ENCODE assay signal across 29 mouse cellular contexts in genomic region chr4:115863352-115863751, GRCm38 (mm10). TPM values are rescaled to one million over a fixed set of nuclear protein-coding genes. Genes with fewer than 3 reads are reported as not detected.
DNase-seq lines count a peak whose midpoint lies in the region; ATAC-seq lines count a peak whose summit lies in the region.
"Had no signal": no experiment of that assay in that cellular context is flagged by ENCODE, and none has a peak within 500 bp of the region (broad histone marks: within the 10 kb centered on the region; RNA-seq: fewer than 3 reads in every experiment).

No protein-coding gene starts in this region.

- no peak overlapping the region for H3K4me2 ChIP-seq in hindbrain, embryonic 12.5 days (replicated peaks)
- no peak overlapping the region for H3K4me2 ChIP-seq in hindbrain, embryonic 11.5 days (replicated peaks; ENCODE audit: low read depth, low read length)
- H3K4me2 ChIP-seq in limb, embryonic 11.5 days (ENCODE audit: low read depth, severe bottlenecking), result no peak overlapping the region
- H3K4me2 ChIP-seq in neural tube, embryonic 15.5 days, result no peak overlapping the region
- H3K4me2 ChIP-seq: embryonic facial prominence, embryonic 12.5 days; embryonic facial prominence, embryonic 15.5 days; forebrain, embryonic 12.5 days; heart, embryonic 13.5 days; hindbrain, embryonic 14.5 days had no signal

- ATAC-seq in hindbrain, embryonic 12.5 days (ENCODE audit: low FRiP score), result no peak
- no peak for ATAC-seq in hindbrain, embryonic 11.5 days (ENCODE audit: low FRiP score)
- peak; percentile 37; the same call in 1 of the 2 replicates for ATAC-seq in limb, embryonic 11.5 days (ENCODE audit: insufficient number of reproducible peaks, low FRiP score, low TSS enrichment, low read depth)
- ATAC-seq in neural tube, embryonic 15.5 days (ENCODE audit: low FRiP score), result no peak
- ATAC-seq: forebrain, embryonic 16.5 days; hindbrain, postnatal 0 days; inflammation-experienced regulatory T-cells, adult 6 months; Patski had no signal

- H3K9me3 ChIP-seq in hindbrain, embryonic 12.5 days (replicated peaks), result no peaks in the 10 kb centered on the region
- no peaks in the 10 kb centered on the region for H3K9me3 ChIP-seq in hindbrain, embryonic 11.5 days (ENCODE audit: control insufficient read depth, low read length)
- no peaks in the 10 kb centered on the region for H3K9me3 ChIP-seq in embryonic facial prominence, embryonic 10.5 days
- no peaks in the 10 kb centered on the region for H3K9me3 ChIP-seq in limb, embryonic 11.5 days (ENCODE audit: control insufficient read depth, low read length)
- H3K9me3 ChIP-seq in neural tube, embryonic 15.5 days (replicated peaks), result no peaks in the 10 kb centered on the region
- H3K9me3 ChIP-seq: embryonic facial prominence, embryonic 12.5 days; embryonic facial prominence, embryonic 15.5 days; forebrain, embryonic 12.5 days; G1E; heart, embryonic 10.5 days; heart, embryonic 13.5 days had no signal

- DNase-seq in hindbrain, embryonic 11.5 days (ENCODE audit: low spot score), result no peak
- DNase-seq in embryonic facial prominence, embryonic 10.5 days (ENCODE audit: low spot score), result no peak
- peak; percentile 44 for DNase-seq in limb, embryonic 11.5 days (ENCODE audit: low spot score)
- no peak for DNase-seq in cerebellum, postnatal 25 days
- DNase-seq in retina, embryonic 14.5 days (ENCODE audit: low spot score), result no peak
- DNase-seq: adrenal gland, postnatal 10 days; adrenal gland, postnatal 36 days; B cell, adult 2 months; cerebellum, adult 11-12 months; cerebellum, adult 8-10 months; cerebellum, postnatal 10 days; gastrocnemius, postnatal 10 days; gastrocnemius, postnatal 36 days; heart, adult 2 months had no signal

- no peak overlapping the region for H3K4me3 ChIP-seq in hindbrain, embryonic 12.5 days
- no peak overlapping the region for H3K4me3 ChIP-seq in hindbrain, embryonic 11.5 days (ENCODE audit: low read depth, low read length)
- H3K4me3 ChIP-seq in embryonic facial prominence, embryonic 10.5 days, result no peak overlapping the region
- H3K4me3 ChIP-seq in limb, embryonic 11.5 days (ENCODE audit: low read depth, low read length), result no peak overlapping the region
- no peak overlapping the region for H3K4me3 ChIP-seq in neural tube, embryonic 15.5 days (replicated peaks)
- H3K4me3 ChIP-seq: embryonic facial prominence, embryonic 12.5 days; embryonic facial prominence, embryonic 15.5 days; forebrain, embryonic 12.5 days; heart, adult 2 months; heart, embryonic 10.5 days; heart, embryonic 13.5 days had no signal

- peaks cover 31% of the 10 kb centered on the region for H3K36me3 ChIP-seq in hindbrain, embryonic 12.5 days
- H3K36me3 ChIP-seq in hindbrain, embryonic 11.5 days (ENCODE audit: control insufficient read depth, insufficient read depth, low read length), result 0 out of 2 replicates have a peak, but pooled peaks cover 4% of the 10 kb centered on the region
- H3K36me3 ChIP-seq in embryonic facial prominence, embryonic 10.5 days (replicated peaks), result peaks cover 47% of the 10 kb centered on the region
- 0 out of 2 replicates have a peak, but pooled peaks cover 4% of the 10 kb centered on the region for H3K36me3 ChIP-seq in limb, embryonic 11.5 days (ENCODE audit: control insufficient read depth, insufficient read depth, low read length)
- peaks cover 13% of the 10 kb centered on the region; the same call in 1 of the 2 replicates for H3K36me3 ChIP-seq in neural tube, embryonic 15.5 days

- peaks cover 6% of the 10 kb centered on the region; the same call in 1 of the 2 replicates for H3K4me1 ChIP-seq in hindbrain, embryonic 12.5 days
- H3K4me1 ChIP-seq in hindbrain, embryonic 11.5 days (replicated peaks; ENCODE audit: control insufficient read depth, insufficient read depth, low read length), result no peaks in the 10 kb centered on the region
- H3K4me1 ChIP-seq in embryonic facial prominence, embryonic 10.5 days, result peaks cover 19% of the 10 kb centered on the region
- peaks cover 23% of the 10 kb centered on the region for H3K4me1 ChIP-seq in limb, embryonic 11.5 days (ENCODE audit: control insufficient read depth, insufficient read depth, low read length)
- peaks cover 14% of the 10 kb centered on the region for H3K4me1 ChIP-seq in neural tube, embryonic 15.5 days
- H3K4me1 ChIP-seq: embryonic facial prominence, embryonic 15.5 days; forebrain, embryonic 12.5 days; heart, embryonic 10.5 days; heart, embryonic 13.5 days had no signal

- 72% methylated on average over 7 of the region's 7 CpGs for WGBS in hindbrain, embryonic 12.5 days
- 72% methylated on average over 7 of the region's 7 CpGs for WGBS in hindbrain, embryonic 11.5 days
- 63% methylated on average over 7 of the region's 7 CpGs for WGBS in embryonic facial prominence, embryonic 10.5 days
- 17% methylated on average over 7 of the region's 7 CpGs for WGBS in limb, embryonic 11.5 days
- WGBS in neural tube, embryonic 15.5 days, result 37% methylated on average over 7 of the region's 7 CpGs

- no peak overlapping the region for H3K27ac ChIP-seq in hindbrain, embryonic 12.5 days
- no peak overlapping the region for H3K27ac ChIP-seq in hindbrain, embryonic 11.5 days (ENCODE audit: low read depth, low read length)
- H3K27ac ChIP-seq in embryonic facial prominence, embryonic 10.5 days (replicated peaks), result peak overlapping the region; percentile 63
- H3K27ac ChIP-seq in limb, embryonic 11.5 days (replicated peaks; ENCODE audit: low read depth, low read length), result peak overlapping the region; percentile 87
- H3K27ac ChIP-seq in neural tube, embryonic 15.5 days (replicated peaks), result 0 out of 2 replicates have a peak overlapping the region, but pooled peaks have one; percentile 15
- H3K27ac ChIP-seq: embryonic facial prominence, embryonic 12.5 days; embryonic facial prominence, embryonic 15.5 days; forebrain, embryonic 12.5 days; heart, adult 2 months; heart, embryonic 10.5 days; heart, embryonic 13.5 days; hindbrain, embryonic 14.5 days; hindbrain, postnatal 0 days had no signal

- peak overlapping the region; percentile 13; the same call in 1 of the 2 replicates for H3K9ac ChIP-seq in hindbrain, embryonic 12.5 days
- no peak overlapping the region for H3K9ac ChIP-seq in hindbrain, embryonic 11.5 days (ENCODE audit: low read depth, low read length)
- H3K9ac ChIP-seq in limb, embryonic 11.5 days (ENCODE audit: low read length), result no peak overlapping the region
- H3K9ac ChIP-seq in neural tube, embryonic 15.5 days (replicated peaks), result no peak overlapping the region
- H3K9ac ChIP-seq: embryonic facial prominence, embryonic 12.5 days; embryonic facial prominence, embryonic 15.5 days; forebrain, embryonic 12.5 days; heart, embryonic 13.5 days; hindbrain, embryonic 14.5 days had no signal

- H3K27me3 ChIP-seq in hindbrain, embryonic 12.5 days, result no peaks in the 10 kb centered on the region
- no peaks in the 10 kb centered on the region for H3K27me3 ChIP-seq in hindbrain, embryonic 11.5 days (ENCODE audit: control insufficient read depth, insufficient read depth, low read length)
- H3K27me3 ChIP-seq in embryonic facial prominence, embryonic 10.5 days (replicated peaks; ENCODE audit: low read depth, poor library complexity, severe bottlenecking), result no peaks in the 10 kb centered on the region
- H3K27me3 ChIP-seq in limb, embryonic 11.5 days (ENCODE audit: control insufficient read depth, insufficient read depth, low read length), result no peaks in the 10 kb centered on the region
- H3K27me3 ChIP-seq in neural tube, embryonic 15.5 days (replicated peaks), result no peaks in the 10 kb centered on the region
- H3K27me3 ChIP-seq: CH12.LX; embryonic facial prominence, embryonic 12.5 days; embryonic facial prominence, embryonic 15.5 days; heart, embryonic 13.5 days; Patski had no signal

RNA-seq across cellular contexts. Expression of gene Kncn, which starts 20.8 kb away (rescaled TPM):
- polyA plus RNA-seq in hindbrain, embryonic 12.5 days (2016; fragmentation: Nextera tagmentation; extraction: Ambion mirVana), result not detected in 2 replicates
- polyA plus RNA-seq in hindbrain, embryonic 11.5 days (2014; fragmentation: Nextera tagmentation; extraction: Ambion mirVana), result not detected in 2 replicates
- polyA plus RNA-seq in embryonic facial prominence, embryonic 10.5 days (2016; fragmentation: Nextera tagmentation; extraction: Ambion mirVana), result not detected in 2 replicates
- 0.27 TPM in 1 of 2 replicates, not detected in the other for polyA plus RNA-seq in limb, embryonic 11.5 days (2014; fragmentation: Nextera tagmentation; extraction: Ambion mirVana)
- polyA plus RNA-seq in neural tube, embryonic 15.5 days (2015; fragmentation: Nextera tagmentation; extraction: Ambion mirVana), result 0.12 and 0.19 TPM in 2 replicates
- polyA plus RNA-seq: embryonic facial prominence, embryonic 12.5 days; embryonic facial prominence, embryonic 15.5 days; forebrain, embryonic 12.5 days; G1E; heart, adult 2 months; heart, embryonic 10.5 days; heart, embryonic 13.5 days; heart, embryonic 16.5 days; inflammation-experienced regulatory T-cells, adult 6 months; Patski had no signal

RNA-seq across cellular contexts. Expression of gene Mknk1, which starts 24.4 kb away (rescaled TPM):
- polyA plus RNA-seq in hindbrain, embryonic 12.5 days (2016; fragmentation: Nextera tagmentation; extraction: Ambion mirVana), result 28.0 and 30.8 TPM in 2 replicates
- 15.5 and 19.3 TPM in 2 replicates for polyA plus RNA-seq in hindbrain, embryonic 11.5 days (2014; fragmentation: Nextera tagmentation; extraction: Ambion mirVana)
- polyA plus RNA-seq in embryonic facial prominence, embryonic 10.5 days (2016; fragmentation: Nextera tagmentation; extraction: Ambion mirVana), result 23.0 and 23.6 TPM in 2 replicates
- 23.2 and 26.1 TPM in 2 replicates for polyA plus RNA-seq in limb, embryonic 11.5 days (2014; fragmentation: Nextera tagmentation; extraction: Ambion mirVana)
- 25.3 and 30.3 TPM in 2 replicates for polyA plus RNA-seq in neural tube, embryonic 15.5 days (2015; fragmentation: Nextera tagmentation; extraction: Ambion mirVana)

RNA-seq across cellular contexts. Expression of gene 6430628N08Rik, which starts 27.1 kb away (rescaled TPM):
- 0.17 TPM in 1 of 2 replicates, not detected in the other for polyA plus RNA-seq in hindbrain, embryonic 12.5 days (2016; fragmentation: Nextera tagmentation; extraction: Ambion mirVana)
- not detected in 2 replicates for polyA plus RNA-seq in hindbrain, embryonic 11.5 days (2014; fragmentation: Nextera tagmentation; extraction: Ambion mirVana)
- 0.09 TPM in 1 of 2 replicates, not detected in the other for polyA plus RNA-seq in embryonic facial prominence, embryonic 10.5 days (2016; fragmentation: Nextera tagmentation; extraction: Ambion mirVana)
- polyA plus RNA-seq in limb, embryonic 11.5 days (2014; fragmentation: Nextera tagmentation; extraction: Ambion mirVana), result 0.27 and 0.44 TPM in 2 replicates
- 1.2 and 1.3 TPM in 2 replicates for polyA plus RNA-seq in neural tube, embryonic 15.5 days (2015; fragmentation: Nextera tagmentation; extraction: Ambion mirVana)
- polyA plus RNA-seq: embryonic facial prominence, embryonic 12.5 days; forebrain, embryonic 12.5 days; G1E; heart, adult 2 months; heart, embryonic 10.5 days; heart, embryonic 13.5 days; heart, embryonic 16.5 days; hindbrain, embryonic 14.5 days; inflammation-experienced regulatory T-cells, adult 6 months; Patski had no signal

RNA-seq across cellular contexts. Expression of gene Mob3c, which starts 35.5 kb away (rescaled TPM):
- polyA plus RNA-seq in hindbrain, embryonic 12.5 days (2016; fragmentation: Nextera tagmentation; extraction: Ambion mirVana), result 5.0 and 6.7 TPM in 2 replicates
- polyA plus RNA-seq in hindbrain, embryonic 11.5 days (2014; fragmentation: Nextera tagmentation; extraction: Ambion mirVana), result 3.3 and 4.6 TPM in 2 replicates
- polyA plus RNA-seq in embryonic facial prominence, embryonic 10.5 days (2016; fragmentation: Nextera tagmentation; extraction: Ambion mirVana), result 2.8 and 3.5 TPM in 2 replicates
- polyA plus RNA-seq in limb, embryonic 11.5 days (2014; fragmentation: Nextera tagmentation; extraction: Ambion mirVana), result 5.8 and 6.0 TPM in 2 replicates
- polyA plus RNA-seq in neural tube, embryonic 15.5 days (2015; fragmentation: Nextera tagmentation; extraction: Ambion mirVana), result 8.1 and 8.4 TPM in 2 replicates

Comparison
In these comparisons a context has a peak if more than half of its experiments do, and no peak if none do; other contexts are left out.
1. H3K27ac ChIP-seq: peak in embryonic facial prominence, embryonic 10.5 days (single experiment), limb, embryonic 11.5 days (single experiment) and neural tube, embryonic 15.5 days (single experiment); none in hindbrain, embryonic 12.5 days (single experiment) and hindbrain, embryonic 11.5 days (single experiment).